Mouse (Mus musculus) heart, adult 18-20 months (tissue): ENCODE results near the gene Mtmr3. TPM values are rescaled to one million over a fixed set of nuclear protein-coding genes. Genes with fewer than 3 reads are reported as not detected.
"Not testable (repeated sequence)": the region's sequence is repeated elsewhere in the genome, so short reads cannot be mapped to it uniquely, and the experiment has no call there.

Experiments used
- DNase-seq, 2 experiments: peaks; one replicate each; pipeline ENCODE4 v3.0.0; 2021 to 2022; ENCODE audit warnings: mixed read lengths in 1 of 2
- total RNA-seq, 2 experiments: library from RNA; stranded (reverse); gene quantifications; 2 replicates each; pipeline ENCODE4 v1.2.3; 2021

Mtmr3 gene
- total RNA-seq, 2 experiments from 2014 or later, result 47.4 to 49.0 TPM

DNA sequence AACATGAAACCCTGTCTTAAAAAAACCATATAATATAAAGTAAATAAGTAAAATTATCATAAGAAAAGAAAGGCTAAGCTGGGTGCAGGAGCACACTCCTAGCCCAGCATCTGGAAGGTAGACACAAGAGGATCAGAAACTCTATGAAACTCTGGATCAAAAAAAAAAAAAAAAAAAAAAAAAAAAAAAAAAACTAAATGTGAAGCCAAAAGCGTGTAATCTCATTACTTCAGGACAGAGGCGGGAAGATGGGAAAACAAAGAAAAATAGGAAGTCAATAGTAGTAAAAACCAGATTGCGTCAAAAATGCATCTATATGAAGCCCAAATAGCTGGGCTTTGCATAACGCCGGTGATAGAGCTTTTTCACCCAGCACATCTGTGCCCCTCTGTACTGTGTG is 7.2 kb upstream of the Mtmr3 start:
- DNase-seq, result no peak

DNA sequence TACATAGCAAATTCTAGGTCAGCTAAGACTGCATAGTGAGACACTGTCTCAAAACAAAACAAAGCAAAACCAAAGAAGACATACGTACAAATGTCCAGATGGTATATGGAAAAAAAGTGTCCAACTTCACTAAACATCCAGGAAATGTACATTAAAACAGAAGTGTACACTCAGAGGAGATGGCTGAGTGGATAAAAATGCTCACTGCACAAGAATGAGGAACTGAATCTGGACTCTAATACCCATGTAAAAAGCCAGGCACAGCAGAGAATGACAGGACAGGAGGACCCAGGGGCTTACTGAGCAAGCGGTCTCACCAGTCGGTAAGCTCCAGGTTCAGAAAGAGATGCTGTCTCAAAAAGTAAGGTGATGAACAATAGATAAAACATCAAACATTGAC is 5.3 kb upstream of the Mtmr3 start:
- no peak for DNase-seq

DNA sequence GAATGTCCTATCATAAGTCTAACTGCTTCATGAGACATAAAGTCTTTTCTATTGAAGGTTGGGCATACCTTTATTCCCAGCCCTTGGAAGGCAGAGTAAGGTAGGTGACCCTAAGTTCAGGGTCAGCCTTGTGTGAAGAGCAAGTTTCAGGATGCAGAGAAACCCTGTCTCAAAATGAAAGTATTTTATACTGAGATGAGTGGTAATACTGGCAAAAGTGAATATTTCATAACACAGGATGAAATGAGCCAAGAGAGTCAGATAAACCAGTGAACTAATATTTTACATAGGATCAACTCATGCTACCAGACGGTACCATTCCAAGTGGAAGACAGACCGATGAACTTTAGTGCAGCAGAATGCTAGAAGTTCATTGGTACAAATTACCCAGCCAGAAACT is 3.7 kb upstream of the Mtmr3 start:
- no peak for DNase-seq

GRCm38 (mm10) chr11:4593849-4594607 is 635 bp downstream of the Mtmr3 start:
- peak; percentile 51 to 72 for DNase-seq

DNA sequence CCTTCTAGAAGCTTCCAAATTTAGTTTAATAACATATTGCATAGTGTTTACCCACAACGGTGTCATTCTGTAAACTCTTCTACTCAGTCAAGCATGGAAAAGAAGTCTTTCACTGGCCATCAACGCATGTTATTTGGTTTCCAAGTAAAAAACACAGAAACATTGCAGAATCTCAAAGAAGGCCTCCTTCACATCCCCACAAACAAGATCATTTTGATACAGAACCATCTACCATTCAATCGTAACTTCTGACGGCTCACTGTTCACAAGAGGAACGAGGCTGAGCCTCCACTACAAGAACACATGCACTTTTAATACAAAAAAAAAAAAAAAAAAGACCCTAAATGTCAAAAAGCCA is 1.2 kb downstream of the Mtmr3 start:
- no peak for DNase-seq

DNA sequence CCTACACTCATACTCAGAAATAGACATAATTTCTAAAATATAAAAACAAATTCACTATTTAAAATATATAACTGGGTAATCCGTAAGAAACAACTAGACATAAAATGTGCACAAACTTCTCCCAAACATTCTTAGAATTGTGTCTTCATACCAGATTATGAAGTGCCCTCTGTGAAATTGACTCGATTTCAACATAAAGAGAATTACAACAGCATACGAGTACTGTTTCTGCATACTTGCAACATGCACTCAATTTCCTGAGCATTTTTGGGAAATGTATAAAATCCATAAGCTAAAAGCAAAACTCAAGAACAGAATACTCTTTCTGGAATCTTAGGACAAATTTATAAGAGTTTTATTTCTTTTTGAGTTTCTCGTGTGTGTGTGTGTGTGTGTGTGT is 2.9 kb downstream of the Mtmr3 start:
- DNase-seq, result no peak

- peak; percentile 74 to 80 for DNase-seq
These were observed 16.0 kb downstream of the Mtmr3 start for GRCm38 (mm10) chr11:4578682-4579081.

GRCm38 (mm10) chr11:4577079-4577478 is 17.6 kb downstream of the Mtmr3 start:
- DNase-seq, result no peak

- DNase-seq, result not testable (repeated sequence)
These were observed 18.5 kb downstream of the Mtmr3 start for GRCm38 (mm10) chr11:4576090-4576732.

- DNase-seq, result peak; percentile 63 to 64
These were observed 23.2 kb downstream of the Mtmr3 start for GRCm38 (mm10) chr11:4571491-4571901.

GRCm38 (mm10) chr11:4566333-4566732 is 28.3 kb downstream of the Mtmr3 start:
- DNase-seq, result no peak

DNA sequence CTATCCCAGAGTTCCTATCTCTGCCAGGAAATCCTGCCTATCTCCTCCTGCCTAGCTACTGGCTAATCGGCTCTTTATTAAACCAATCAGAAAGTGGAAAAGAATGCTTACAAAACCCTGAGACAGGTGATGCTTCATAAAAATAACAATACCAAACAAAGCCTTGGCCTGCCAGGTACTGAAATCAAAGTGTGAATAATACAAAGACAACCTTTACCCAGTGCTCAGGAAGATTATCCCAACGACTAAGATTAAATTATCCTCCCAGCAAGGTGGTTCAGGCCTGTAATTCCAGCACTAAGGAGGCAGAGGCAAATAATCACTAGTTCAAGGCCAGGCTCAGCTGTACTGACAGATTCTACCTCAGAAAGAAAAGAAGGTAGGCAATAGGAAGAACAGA is 29.1 kb downstream of the Mtmr3 start:
- DNase-seq, result no peak

DNA sequence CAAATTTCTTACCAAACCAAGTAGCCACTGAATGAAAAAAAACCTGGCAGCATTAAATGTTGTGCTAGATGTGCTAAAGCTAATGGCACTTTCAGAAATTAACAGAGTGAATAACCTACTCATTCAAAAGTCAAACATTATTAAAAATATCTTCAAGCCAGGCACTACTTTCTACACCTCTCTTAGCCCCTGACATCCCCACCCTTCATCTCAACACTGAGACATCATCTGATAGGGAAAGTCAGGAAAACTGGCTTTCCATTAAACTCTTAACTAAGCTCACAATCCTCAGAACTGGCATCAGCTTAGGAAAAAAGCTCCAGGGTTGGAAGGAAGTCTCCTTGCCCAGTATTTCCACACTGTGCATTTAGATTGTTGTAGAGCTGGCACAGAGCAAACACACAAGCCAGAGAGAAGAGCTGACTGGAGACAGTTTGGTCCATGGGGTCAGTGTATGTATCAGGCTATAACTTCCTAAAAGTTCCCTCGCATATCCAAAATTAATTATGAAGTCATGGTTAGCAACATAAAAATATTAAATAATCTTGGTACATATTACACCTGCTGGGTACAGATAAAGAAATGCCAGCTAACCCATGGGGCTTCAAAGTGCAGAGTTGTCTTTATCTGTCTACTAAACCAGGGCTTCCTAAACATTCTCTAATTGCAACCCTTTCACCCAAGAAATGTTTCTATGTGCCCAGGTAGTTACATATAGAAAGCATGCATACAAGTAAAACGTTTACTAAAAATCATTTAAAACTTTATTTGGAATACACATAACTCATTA is 41.2 kb downstream of the Mtmr3 start:
- no peak for DNase-seq

- DNase-seq, result no peak
These were observed 47.1 kb downstream of the Mtmr3 start for GRCm38 (mm10) chr11:4547569-4547968.

- DNase-seq, result peak in 1 of 2 experiments; percentile 25
These were observed 48.7 kb downstream of the Mtmr3 start for GRCm38 (mm10) chr11:4545976-4546375.

GRCm38 (mm10) chr11:4545401-4545800 is 49.3 kb downstream of the Mtmr3 start:
- no peak for DNase-seq

- DNase-seq, result not testable (repeated sequence)
These were observed 50.1 kb downstream of the Mtmr3 start for GRCm38 (mm10) chr11:4544627-4544921.

GRCm38 (mm10) chr11:4543746-4544626 is 50.7 kb downstream of the Mtmr3 start:
- no peak for DNase-seq

DNA sequence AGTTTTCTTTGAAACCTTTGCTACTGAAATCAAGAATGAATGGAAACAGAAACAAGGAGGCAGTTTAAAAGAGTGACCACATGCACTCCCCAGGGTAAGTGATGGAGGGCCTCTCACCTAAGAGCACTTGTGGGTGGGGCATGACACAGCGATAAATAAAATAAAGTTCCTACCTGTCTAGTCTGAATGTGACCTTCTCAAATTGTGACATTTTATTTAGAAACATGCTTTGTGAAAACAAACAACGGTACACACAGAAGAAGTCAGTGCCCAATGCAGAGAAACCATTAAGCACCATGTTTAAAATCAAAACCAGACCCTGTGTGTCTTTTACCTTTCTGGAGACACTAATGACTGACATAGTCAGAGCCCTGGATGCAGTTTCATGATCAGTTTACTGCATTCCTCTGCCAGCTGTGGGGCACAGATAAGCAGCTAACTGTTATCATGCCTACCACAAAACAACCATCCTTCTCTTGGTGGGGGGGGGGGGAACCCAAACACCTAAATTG is 51.6 kb downstream of the Mtmr3 start:
- DNase-seq, result no peak

DNA sequence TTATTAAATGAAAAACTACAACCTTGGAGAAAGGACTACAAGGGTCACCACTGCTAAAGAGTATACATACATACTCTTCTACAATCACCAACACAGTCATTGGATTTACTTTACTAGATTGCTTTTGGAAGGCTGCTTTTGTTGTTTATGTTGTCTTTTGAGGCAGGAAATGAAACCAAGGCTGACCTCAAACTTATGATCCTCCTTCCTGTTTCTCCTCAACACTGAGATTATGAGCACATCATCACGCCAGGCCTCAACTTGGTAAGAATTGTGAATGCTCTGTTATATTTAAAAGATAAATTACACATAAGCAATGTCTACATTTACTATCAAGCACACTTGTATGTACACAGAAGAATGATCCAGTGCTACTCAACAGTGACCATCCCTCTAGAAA is 58.0 kb downstream of the Mtmr3 start:
- no peak for DNase-seq

GRCm38 (mm10) chr11:4527132-4527531 is 67.5 kb downstream of the Mtmr3 start:
- no peak for DNase-seq

GRCm38 (mm10) chr11:4522142-4522664 is 72.5 kb downstream of the Mtmr3 start:
- DNase-seq, result no peak
